Mouse (Mus musculus) spleen, postnatal 14 days (tissue): Measurements from ENCODE around the gene Zfp169.
A peak's percentile ranks its signal among the peaks of the same experiment; 100 is the strongest.

Experiments used
- DNase-seq, 2 experiments: peaks; one replicate each; pipeline ENCODE4 v3.0.0; 2021 to 2022; ENCODE audit warnings: low spot score in 2 of 2

The Zfp169 gene

DNA sequence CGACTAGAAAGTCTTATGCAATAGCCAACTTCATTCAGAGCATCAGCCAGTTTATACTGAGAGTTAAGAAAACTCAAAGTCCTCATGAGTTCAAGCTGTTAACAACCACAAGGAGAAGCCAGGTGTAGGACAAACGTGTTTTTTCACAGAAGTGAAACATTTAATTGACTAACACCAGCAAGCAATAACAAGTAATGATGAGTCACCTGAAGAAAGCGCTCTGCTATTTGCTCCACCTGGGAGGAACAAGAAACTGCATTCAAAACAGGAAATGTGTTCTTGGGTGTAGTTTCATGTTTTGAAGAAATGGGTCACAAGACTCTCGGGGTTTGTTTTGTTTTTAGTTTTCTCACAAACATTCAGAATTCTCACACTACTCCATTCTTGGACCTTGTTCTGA is 2.6 kb upstream of the Zfp169 start:
- no peak for DNase-seq

- DNase-seq, result no peak
Measured at GRCm38 (mm10) chr13:48508661-48509060, 4.6 kb downstream of the Zfp169 start.

- DNase-seq, result no peak
Measured at GRCm38 (mm10) chr13:48502422-48502821, 10.8 kb downstream of the Zfp169 start.

- DNase-seq, result no peak
Measured at GRCm38 (mm10) chr13:48498676-48499075, 14.6 kb downstream of the Zfp169 start.

GRCm38 (mm10) chr13:48497693-48498221 is 15.5 kb downstream of the Zfp169 start:
- peak in 1 of 2 experiments; percentile 17 for DNase-seq

DNA sequence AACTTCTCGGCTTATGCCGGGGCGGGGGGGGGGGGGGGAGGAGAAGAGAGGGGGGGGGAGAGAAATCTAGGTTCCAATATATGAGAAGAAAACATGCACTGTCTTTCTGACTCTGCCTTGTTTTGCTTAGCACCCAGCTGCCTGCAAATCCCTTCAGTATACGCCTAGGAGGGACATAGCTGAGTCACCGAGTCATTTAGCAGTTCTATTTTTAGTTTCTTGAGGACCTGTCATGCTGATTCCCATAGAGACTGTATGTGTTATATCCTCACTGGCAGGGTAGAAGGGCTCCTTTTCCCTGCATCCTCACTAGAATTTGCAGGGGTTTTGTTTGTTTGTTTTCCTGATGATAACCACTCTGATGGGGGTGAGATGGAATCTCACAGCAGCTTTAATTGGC is 20.1 kb downstream of the Zfp169 start:
- no peak for DNase-seq

DNA sequence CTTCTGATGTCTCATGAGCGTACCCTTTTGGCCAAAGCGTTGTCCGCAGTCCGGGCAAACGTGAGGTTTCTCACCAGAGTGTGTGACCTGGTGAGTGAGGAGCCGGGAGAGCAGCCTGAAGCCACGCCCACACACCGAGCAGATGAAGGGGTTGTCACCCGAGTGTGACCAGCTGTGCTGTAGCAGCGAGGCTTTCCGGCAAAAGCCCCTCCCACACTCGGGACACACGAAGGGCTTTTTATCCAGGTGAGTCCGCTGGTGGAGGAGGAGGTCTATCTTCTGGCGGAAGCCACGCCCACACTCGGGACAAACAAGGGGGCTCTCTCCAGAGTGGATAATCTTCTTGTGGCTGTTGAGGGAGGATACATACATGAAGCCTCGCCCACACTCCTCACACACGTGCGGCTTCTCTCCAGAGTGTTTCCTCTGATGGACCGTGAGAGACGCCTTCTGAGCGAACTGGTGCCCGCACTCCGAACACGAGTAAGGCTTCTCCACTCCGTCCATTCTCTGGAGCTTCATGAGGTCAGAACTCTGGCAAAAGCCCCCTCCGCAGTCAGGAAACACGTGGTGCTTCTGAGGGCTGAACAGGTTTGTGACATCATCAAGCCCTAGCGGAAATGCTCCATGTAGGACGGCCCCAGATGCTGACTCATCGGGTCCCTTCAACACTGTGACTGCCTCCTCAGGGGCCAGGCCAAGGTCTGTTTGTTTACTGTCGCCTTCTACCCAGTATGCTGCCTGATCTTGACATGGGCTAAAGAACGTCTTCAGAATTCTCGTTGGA is 22.7 kb downstream of the Zfp169 start:
- DNase-seq, result no peak

DNA sequence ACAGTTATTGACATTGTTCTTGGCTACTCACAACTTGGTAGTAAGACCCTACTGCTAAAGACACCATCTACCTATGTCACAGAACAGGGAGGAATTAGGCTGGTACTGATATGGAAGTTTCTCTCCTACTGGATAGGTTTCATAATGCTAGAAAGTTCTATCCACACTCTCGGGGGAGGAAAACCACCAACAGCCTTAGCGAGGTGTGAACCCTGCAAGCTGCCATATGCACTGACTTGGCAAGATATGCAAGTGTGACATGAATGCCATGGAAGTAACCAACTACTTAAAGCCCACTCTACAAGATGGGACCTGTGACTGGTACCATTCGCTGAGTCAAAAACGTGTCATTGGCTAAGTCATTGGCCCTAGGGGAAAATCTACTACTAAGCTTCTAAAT is 29.6 kb downstream of the Zfp169 start:
- no peak for DNase-seq

- no peak for DNase-seq
Measured at GRCm38 (mm10) chr13:48468656-48469180, 44.5 kb downstream of the Zfp169 start.

- DNase-seq, result no peak
Measured at GRCm38 (mm10) chr13:48466186-48466585, 47.1 kb downstream of the Zfp169 start.

DNA sequence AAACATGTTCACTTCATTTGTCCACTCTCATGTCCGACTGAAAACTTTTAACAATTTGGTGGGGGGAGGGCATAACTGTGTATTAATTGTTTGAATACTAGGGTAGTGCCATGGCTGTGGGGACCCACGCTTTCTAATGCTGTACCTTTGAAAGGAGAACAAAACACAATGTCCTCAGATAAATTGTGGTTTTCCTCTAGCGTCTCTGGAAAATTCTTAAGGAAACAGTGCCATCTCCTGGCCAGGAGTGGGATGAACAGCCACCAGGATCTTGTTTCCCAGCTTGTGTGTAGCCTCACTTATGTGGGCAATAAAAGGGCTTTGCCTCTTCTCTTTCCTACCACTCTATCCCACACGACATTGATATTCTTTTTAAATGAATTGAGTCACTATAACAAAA is 49.1 kb downstream of the Zfp169 start:
- peak in 1 of 2 experiments; percentile 6 for DNase-seq

GRCm38 (mm10) chr13:48459280-48459679 is 54.0 kb downstream of the Zfp169 start:
- no peak for DNase-seq

DNA sequence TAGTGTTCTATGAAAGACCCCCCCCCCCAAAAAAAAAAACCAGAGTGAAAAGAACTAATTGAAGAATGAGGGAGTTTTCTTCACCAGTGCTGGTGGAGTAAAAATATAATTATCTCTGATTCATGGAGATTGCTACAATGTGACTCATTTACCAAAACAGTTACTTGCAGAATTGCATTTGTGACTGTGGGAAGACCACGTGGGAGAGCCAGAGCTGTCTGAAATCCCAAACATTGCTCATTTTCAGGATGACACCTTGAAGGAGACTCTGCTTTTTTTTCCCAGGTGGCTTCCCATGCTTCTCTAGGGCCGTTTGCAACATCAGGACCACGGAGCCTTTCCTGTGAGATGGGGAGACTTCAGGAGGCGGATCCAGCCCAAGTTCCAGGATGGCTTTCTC is 65.1 kb downstream of the Zfp169 start:
- DNase-seq, result no peak

- no peak for DNase-seq
Measured at GRCm38 (mm10) chr13:48443996-48444395, 69.3 kb downstream of the Zfp169 start.

DNA sequence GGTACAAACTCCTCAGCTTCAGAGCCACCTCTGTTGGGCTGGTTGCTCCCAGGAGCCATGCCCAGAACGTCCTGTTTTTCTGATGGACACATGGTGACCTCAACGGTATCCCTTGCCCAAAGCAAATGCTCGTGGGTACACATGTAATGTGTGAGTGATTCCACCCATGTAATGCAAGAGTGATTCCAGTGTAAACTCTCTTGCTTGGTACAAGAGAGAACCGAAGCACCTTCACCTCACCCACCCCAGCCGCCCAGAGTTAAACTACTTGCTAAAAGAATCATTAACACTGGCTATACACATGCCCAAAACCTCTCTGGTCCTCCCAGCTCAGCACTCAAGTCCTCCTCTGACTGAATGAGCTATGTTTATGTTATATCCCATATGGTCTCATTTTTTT is 74.9 kb downstream of the Zfp169 start:
- no peak for DNase-seq
